Mouse (Mus musculus) macrophage (primary cell): ENCODE measurements around the gene Stbd1. TPM values are rescaled to one million over a fixed set of nuclear protein-coding genes. Genes with fewer than 3 reads are reported as not detected.
A peak's percentile ranks its signal among the peaks of the same experiment; 100 is the strongest.

Source experiments
- H3K27ac ChIP-seq: fragments of 350-480 bp; formaldehyde crosslinking; 2 replicates; pipeline ENCODE4 v1.9.0; 2021
- H3K36me3 ChIP-seq: fragments of 350-480 bp; formaldehyde crosslinking; 2 replicates; pipeline ENCODE4 v1.9.0; 2021; ENCODE audit errors: inconsistent target
- H3K4me3 ChIP-seq: fragments of 350-480 bp; formaldehyde crosslinking; 2 replicates; pipeline ENCODE4 v1.9.0; 2021; ENCODE audit errors: inconsistent target
- H3K79me2 ChIP-seq: fragments of 350-480 bp; formaldehyde crosslinking; 2 replicates; pipeline ENCODE4 v1.9.0; 2021; ENCODE audit errors: inconsistent target
- WGBS: methylation state at CpG from one replicate; pipeline ENCODE4 v1.1.7; 2026; ENCODE audit warnings: inconsistent platforms; ENCODE audit not compliant: missing documents; 5-methylcytosine and 5-hydroxymethylcytosine counted together
- polyA plus RNA-seq: library from polyadenylated mRNA; stranded (reverse); fragments of 250-400 nt; gene quantifications from 3 replicates; pipeline ENCODE4 v1.2.4, GENCODE M21; 2018; ENCODE audit warnings: inconsistent platforms
- total RNA-seq, 78 experiments: library from RNA; depleted of rRNA; stranded (reverse); fragments of 250-400 nt; gene quantifications; 1 replicate in 9 of 78; 2 replicates in 24 of 78; 3 replicates in 43 of 78; 4 replicates in 2 of 78; pipeline ENCODE4 v1.2.4; 2018; ENCODE audit warnings: inconsistent platforms in 56 of 78

Gene Stbd1
- total RNA-seq (2018; cell fraction: chromatin; rRNA removed) = 1 to 10 TPM in 1 of 26 experiments, under 1 TPM in 4, not detected in 21; 0.43 to 2.0 (median 0.63) TPM
- total RNA-seq (2018; cell fraction: cytosol; rRNA removed) = 1 to 10 TPM in 2 of 26 experiments, under 1 TPM in 23, not detected in 1; 0.07 to 1.5 (median 0.41) TPM
- 1 to 10 TPM in 4 of 26 experiments, under 1 TPM in 7, not detected in 15; 0.22 to 2.1 (median 0.60) TPM for total RNA-seq (2018; cell fraction: nucleus; rRNA removed)
- polyA plus RNA-seq = 0.32 to 0.77 TPM (median 0.46 TPM) in 3 replicates

DNA sequence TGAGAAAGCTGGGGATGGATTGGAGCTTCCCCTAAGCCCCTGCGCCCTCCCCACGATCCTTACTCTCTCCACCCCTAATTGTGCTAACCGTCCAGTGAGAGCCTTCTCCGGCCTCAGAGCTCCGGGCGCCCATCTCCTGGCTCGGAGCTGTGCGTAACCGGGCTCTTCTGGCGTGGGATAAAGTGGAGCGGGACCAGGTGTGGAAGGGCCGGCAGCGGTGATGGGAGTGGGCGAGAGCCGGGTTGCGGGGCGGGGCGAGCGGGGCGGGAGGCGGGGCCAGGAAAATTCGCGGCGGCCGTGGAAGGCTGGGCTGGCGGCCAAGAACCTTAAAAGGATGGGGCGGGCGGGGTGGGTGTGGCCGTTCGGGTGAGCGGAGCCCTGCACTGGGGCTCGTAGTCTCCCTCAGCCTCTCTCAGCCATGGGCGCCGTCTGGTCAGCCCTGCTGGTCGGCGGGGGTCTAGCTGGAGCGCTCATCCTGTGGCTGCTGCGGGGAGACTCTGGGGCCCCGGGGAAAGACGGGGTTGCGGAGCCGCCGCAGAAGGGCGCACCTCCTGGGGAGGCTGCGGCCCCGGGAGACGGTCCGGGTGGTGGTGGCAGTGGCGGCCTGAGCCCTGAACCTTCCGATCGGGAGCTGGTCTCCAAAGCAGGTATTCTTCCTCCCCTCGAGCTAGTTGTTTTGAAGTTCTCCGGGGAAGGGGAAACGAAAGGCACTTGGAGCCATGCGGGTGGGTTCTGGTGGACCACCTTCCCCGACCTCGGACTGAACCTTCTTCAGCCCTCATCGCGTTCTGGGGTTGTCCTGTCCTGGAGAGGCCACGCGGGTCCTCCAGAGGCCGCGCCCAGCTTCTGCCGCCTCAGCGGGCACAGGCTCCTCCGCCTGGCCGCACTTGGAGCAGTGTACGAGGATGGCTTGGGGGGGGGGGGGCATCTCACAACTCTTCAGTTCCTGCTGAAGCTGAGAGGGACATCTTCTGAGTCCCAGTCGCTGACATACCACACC is at the start of gene Stbd1:
Stbd1 (plus strand) TSS at position 351 of the 1,000 bp plus-strand sequence.
- peak within 1 kb of the TSS; percentile 18; the same call in 1 of the 2 replicates for H3K4me3 ChIP-seq
- no peak within 1 kb of the TSS for H3K27ac ChIP-seq
- no peaks in the 10 kb centered on the region for H3K36me3 ChIP-seq
- no peaks in the 10 kb centered on the region for H3K79me2 ChIP-seq
- WGBS = 1% methylated on average over 69 of the region's 69 CpGs

DNA sequence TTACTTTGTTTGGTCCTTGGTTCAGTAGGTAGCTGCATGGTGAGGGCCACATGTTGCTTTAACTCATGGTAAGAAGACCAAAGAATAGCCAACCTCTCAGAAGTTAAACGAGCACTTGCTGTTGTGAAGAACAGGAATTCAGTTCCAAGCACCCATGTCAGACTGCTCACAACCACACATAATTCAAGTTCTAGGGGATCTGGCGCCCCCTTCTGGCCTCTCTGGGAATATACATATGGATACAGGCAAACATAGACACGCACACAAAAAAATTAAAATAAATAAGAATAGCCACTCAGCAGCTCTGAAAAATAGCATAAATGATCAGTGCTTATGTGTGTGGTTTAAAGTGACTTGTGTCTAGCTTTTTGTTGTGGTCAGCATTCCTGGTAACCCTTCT is 48.9 kb upstream of the Stbd1 start:
- Histone ChIP-seq H3K27ac (no peak overlapping the region), H3K4me3 (no peak overlapping the region), H3K79me2 (no peaks in the 10 kb centered on the region), H3K36me3 (no peaks in the 10 kb centered on the region)
- 77% methylated on average over 3 of the region's 3 CpGs for WGBS

- 98% methylated on average over 4 of the region's 4 CpGs for WGBS
- no peak overlapping the region for H3K27ac ChIP-seq
- H3K79me2 ChIP-seq = no peaks in the 10 kb centered on the region
- no peak overlapping the region for H3K4me3 ChIP-seq
- no peaks in the 10 kb centered on the region for H3K36me3 ChIP-seq
Observed at GRCm38 (mm10) chr5:92554443-92554842, 48.4 kb upstream of the Stbd1 start.

GRCm38 (mm10) chr5:92554891-92555511 is 47.8 kb upstream of the Stbd1 start, which contains the start of gene Fam47e:
Gene Fam47e (plus strand): TSS chr5:92555069.
- H3K79me2 ChIP-seq = no peaks in the 10 kb centered on the region
- 85% methylated on average over 16 of the region's 16 CpGs for WGBS
- H3K27ac ChIP-seq = no peak within 1 kb of the TSS
- H3K4me3 ChIP-seq = no peak within 1 kb of the TSS
- no peaks in the 10 kb centered on the region for H3K36me3 ChIP-seq

GRCm38 (mm10) chr5:92555905-92556304 is 46.9 kb upstream of the Stbd1 start:
- H3K36me3 ChIP-seq = no peaks in the 10 kb centered on the region
- H3K4me3 ChIP-seq = no peak overlapping the region
- H3K79me2 ChIP-seq = no peaks in the 10 kb centered on the region
- H3K27ac ChIP-seq = no peak overlapping the region
- WGBS = 91% methylated on average over 1 of the region's 1 CpGs

GRCm38 (mm10) chr5:92557508-92557907 is 45.3 kb upstream of the Stbd1 start:
- no peak overlapping the region for H3K27ac ChIP-seq
- no peak overlapping the region for H3K4me3 ChIP-seq
- H3K79me2 ChIP-seq = no peaks in the 10 kb centered on the region
- WGBS = 100% methylated on average over 1 of the region's 1 CpGs
- no peaks in the 10 kb centered on the region for H3K36me3 ChIP-seq

DNA sequence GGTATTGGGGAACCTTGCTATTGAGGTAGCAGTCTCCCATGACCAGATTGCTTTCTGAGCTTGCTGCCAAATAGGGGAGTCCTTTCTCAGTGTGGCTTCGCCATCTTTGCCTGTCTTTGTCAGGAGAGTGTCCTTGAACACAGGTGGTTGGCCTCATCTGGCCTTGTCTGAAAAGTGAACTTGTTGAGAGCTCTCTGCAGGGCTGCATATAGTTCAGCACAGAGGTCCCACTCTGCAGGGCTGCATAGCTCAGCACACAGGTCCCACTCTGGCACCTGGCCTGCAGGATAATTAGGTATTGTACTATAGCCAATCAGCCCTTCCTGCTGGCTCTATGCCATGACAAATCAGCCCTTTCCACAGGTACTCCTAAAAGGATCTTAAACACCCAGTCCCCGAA is 42.6 kb upstream of the Stbd1 start:
- 100% methylated on average over 2 of the region's 2 CpGs for WGBS
- H3K27ac ChIP-seq = no peak overlapping the region
- no peaks in the 10 kb centered on the region for H3K36me3 ChIP-seq
- no peak overlapping the region for H3K4me3 ChIP-seq
- no peaks in the 10 kb centered on the region for H3K79me2 ChIP-seq

DNA sequence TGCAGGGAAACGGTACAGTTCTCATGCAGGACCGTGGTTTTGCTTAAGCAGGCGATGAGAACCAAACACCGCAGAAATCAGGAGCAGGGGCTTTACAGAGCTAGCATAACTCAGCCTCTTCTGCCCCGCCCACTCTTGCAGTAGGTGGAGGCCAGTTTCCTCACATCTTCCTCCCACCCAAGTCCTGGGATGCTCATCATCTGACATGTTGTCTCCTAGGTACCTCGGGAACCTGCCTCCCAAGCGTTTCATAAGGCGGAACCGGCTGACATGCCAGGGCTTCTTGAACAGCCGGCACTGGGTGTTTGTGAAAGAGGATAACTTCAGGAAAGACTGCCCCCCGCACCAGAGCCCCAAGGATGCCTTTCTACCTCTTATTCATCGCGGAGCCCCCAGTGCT is 40.8 kb upstream of the Stbd1 start:
- WGBS = 93% methylated on average over 13 of the region's 13 CpGs
- Histone ChIP-seq H3K79me2 (no peaks in the 10 kb centered on the region), H3K27ac (no peak overlapping the region), H3K4me3 (no peak overlapping the region), H3K36me3 (no peaks in the 10 kb centered on the region)

DNA sequence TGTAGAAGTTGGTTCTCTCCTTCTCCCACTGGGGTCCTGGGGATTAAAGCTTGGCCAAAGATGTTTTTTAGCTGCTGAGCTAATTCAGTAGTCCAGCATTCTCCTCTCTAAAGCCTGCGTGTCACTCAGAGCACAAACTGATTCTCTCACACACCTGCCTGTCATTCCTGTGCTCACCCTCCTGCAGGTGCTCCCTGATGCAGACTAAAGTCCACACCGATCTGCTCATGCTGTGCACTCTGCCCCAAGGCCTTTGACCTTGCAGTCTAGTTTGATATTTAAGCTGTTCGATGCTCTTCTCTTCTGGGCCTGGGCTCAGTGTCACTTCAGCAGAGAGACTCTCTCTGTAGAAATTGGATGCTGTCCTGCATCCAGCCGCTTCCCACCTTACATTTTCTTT is 31.6 kb upstream of the Stbd1 start:
- Histone ChIP-seq H3K27ac (no peak overlapping the region), H3K79me2 (no peaks in the 10 kb centered on the region), H3K4me3 (no peak overlapping the region), H3K36me3 (no peaks in the 10 kb centered on the region)
- 96% methylated on average over 4 of the region's 4 CpGs for WGBS

DNA sequence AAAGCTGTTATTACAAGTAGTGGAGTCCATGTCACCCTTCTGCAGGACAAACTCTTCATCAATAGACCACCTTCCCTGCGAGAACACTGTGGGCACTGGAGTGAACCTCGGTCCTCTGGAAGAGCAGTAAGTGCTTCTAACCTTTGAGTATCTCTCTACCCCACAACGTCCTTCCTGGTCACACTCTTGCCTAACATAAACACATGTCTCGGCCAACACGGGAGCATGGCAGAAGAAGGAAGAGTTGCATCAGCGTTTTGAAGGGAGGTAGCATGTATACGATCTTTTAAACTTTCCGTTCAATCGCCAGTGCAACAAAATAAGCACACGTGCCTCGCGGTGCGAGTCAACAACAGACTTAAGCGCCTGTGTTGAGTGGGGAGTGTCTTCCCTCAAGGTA is 23.3 kb upstream of the Stbd1 start:
- Histone ChIP-seq H3K79me2 (no peaks in the 10 kb centered on the region), H3K4me3 (no peak overlapping the region), H3K27ac (no peak overlapping the region), H3K36me3 (no peaks in the 10 kb centered on the region)
- WGBS = 78% methylated on average over 11 of the region's 14 CpGs

DNA sequence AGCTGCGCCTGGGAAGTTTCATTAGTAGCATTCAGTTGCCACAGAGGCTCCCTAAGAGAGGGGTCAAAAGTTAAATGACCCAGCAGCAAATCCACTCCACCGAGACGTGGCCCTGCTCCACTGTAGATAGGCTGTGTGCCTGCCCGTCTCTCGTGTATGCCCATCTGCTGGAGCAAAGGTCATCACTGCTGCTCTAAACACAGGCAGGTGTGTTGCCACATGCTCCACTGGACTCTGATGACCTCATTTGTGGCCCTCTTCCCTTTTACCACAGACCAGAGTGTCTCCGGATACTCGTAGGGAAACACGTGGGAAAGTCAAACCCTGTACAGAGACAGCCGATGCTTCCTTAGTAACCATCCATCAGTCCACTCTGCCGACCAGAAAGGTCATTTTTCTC is 16.9 kb upstream of the Stbd1 start:
- H3K4me3 ChIP-seq = no peak overlapping the region
- H3K79me2 ChIP-seq = no peaks in the 10 kb centered on the region
- no peaks in the 10 kb centered on the region for H3K36me3 ChIP-seq
- 86% methylated on average over 10 of the region's 10 CpGs for WGBS
- no peak overlapping the region for H3K27ac ChIP-seq

- Histone ChIP-seq H3K27ac (no peak overlapping the region), H3K4me3 (no peak overlapping the region), H3K79me2 (no peaks in the 10 kb centered on the region), H3K36me3 (no peaks in the 10 kb centered on the region)
- 95% methylated on average over 5 of the region's 5 CpGs for WGBS
Observed at GRCm38 (mm10) chr5:92595026-92595425, 7.8 kb upstream of the Stbd1 start.

DNA sequence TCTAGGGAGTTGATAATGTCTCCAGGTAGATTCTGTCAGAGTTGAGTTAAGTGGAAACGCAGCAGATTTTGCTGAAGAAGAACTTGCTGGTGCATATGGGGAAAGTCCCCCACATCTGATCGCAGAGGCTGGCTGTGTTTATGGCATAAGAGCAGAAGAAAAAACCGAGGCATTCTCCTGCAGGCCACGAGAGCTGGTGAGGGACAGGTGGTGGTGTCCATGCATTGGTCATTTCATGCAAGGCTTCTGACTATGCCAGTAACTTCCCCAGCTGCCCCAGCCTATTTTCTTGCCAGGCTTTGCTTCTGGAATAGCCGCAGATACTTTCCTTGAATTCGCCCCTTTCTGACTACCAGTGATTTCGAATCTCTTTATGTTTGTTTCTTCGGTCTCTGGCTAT is 6.0 kb upstream of the Stbd1 start:
- no peaks in the 10 kb centered on the region for H3K36me3 ChIP-seq
- no peaks in the 10 kb centered on the region for H3K79me2 ChIP-seq
- 88% methylated on average over 8 of the region's 8 CpGs for WGBS
- H3K4me3 ChIP-seq = no peak overlapping the region
- no peak overlapping the region for H3K27ac ChIP-seq

DNA sequence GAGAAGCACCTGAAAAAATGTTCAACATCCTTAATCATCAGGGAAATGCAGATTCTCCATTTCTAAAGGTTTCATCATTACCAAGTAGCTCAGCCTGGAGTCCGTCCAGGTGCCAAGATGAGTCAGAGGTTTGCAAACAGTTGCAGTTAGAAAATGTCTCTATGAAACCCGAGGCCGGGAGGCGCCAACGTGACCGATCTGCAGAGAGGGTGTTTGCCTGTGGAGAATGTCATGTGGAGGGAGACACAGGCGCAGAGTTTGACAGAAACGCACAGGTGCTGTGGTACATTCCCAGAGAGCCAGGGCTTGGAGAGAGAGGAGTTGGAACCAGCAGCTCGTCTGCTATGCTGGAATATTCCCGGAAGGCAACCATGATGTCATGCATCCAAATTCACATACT is 3.8 kb upstream of the Stbd1 start:
- Histone ChIP-seq H3K27ac (no peak overlapping the region), H3K36me3 (no peaks in the 10 kb centered on the region), H3K79me2 (no peaks in the 10 kb centered on the region), H3K4me3 (no peak overlapping the region)
- 86% methylated on average over 10 of the region's 10 CpGs for WGBS
